Mouse (Mus musculus) macrophage (primary cell): ENCODE results near the gene Tbc1d12. TPM values are rescaled to one million over a fixed set of nuclear protein-coding genes. Genes with fewer than 3 reads are reported as not detected.

Experiments used
- H3K27ac ChIP-seq: fragments of 350-480 bp; formaldehyde crosslinking; 2 replicates; pipeline ENCODE4 v1.9.0; 2021
- H3K36me3 ChIP-seq: fragments of 350-480 bp; formaldehyde crosslinking; 2 replicates; pipeline ENCODE4 v1.9.0; 2021; ENCODE audit errors: inconsistent target
- H3K4me3 ChIP-seq: fragments of 350-480 bp; formaldehyde crosslinking; 2 replicates; pipeline ENCODE4 v1.9.0; 2021; ENCODE audit errors: inconsistent target
- H3K79me2 ChIP-seq: fragments of 350-480 bp; formaldehyde crosslinking; 2 replicates; pipeline ENCODE4 v1.9.0; 2021; ENCODE audit errors: inconsistent target
- WGBS: methylation state at CpG from one replicate; pipeline ENCODE4 v1.1.7; 2026; ENCODE audit warnings: inconsistent platforms; ENCODE audit not compliant: missing documents; 5-methylcytosine and 5-hydroxymethylcytosine counted together
- polyA plus RNA-seq: library from polyadenylated mRNA; stranded (reverse); fragments of 250-400 nt; gene quantifications from 3 replicates; pipeline ENCODE4 v1.2.4, GENCODE M21; 2018; ENCODE audit warnings: inconsistent platforms
- total RNA-seq, 78 experiments: library from RNA; depleted of rRNA; stranded (reverse); fragments of 250-400 nt; gene quantifications; 1 replicate in 9 of 78; 2 replicates in 24 of 78; 3 replicates in 43 of 78; 4 replicates in 2 of 78; pipeline ENCODE4 v1.2.4; 2018; ENCODE audit warnings: inconsistent platforms in 56 of 78

The Tbc1d12 gene
- 10 to 100 TPM in 9 of 26 experiments, 1 to 10 TPM in 17; 1.9 to 17.9 (median 8.0) TPM for total RNA-seq (2018; cell fraction: chromatin; rRNA removed)
- 1 to 10 TPM; 2.6 to 9.5 (median 4.9) TPM for total RNA-seq (2018; cell fraction: cytosol; rRNA removed)
- 10 to 100 TPM in 8 of 26 experiments, 1 to 10 TPM in 18; 2.7 to 14.9 (median 7.3) TPM for total RNA-seq (2018; cell fraction: nucleus; rRNA removed)
- 5.4 to 6.1 TPM (median 5.5 TPM) in 3 replicates for polyA plus RNA-seq

DNA sequence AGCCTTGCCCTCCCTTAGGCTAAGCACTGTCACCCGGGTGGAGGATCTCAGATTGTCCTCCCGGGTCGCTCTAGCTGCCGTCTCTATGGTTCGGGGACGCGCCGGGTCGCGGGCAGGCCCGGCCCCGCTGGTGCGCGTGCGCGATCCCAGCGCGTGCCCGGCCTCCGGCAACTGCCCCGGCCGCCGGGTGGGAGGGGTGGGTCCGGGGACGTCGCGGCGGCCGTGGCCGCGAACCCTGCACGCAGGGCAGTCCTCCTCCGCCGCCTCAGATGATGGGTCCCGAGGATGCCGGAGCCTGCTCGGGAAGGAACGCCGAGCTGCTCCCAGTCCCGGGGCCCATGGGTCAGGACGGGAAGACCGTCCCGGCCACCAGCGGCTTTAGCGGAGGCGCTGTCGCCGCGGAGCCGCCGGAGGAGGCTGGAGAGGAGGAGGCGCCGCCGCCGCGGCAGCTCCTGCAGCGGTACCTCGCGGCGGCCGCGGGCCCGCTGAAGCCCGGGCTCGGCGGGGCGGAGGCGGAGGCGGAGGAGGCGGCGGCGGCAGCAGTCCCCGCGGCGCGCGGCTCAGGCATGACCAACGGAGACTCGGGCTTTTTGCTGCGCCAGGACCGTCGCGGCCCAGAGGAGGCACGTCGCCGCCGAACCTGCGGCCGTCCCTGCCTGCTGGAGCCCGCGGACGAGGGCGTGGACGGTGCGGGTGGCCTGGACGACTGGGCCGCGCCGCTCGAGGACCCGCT is at the start of gene Tbc1d12:
Tbc1d12 (plus strand) TSS at position 142 of the 733 bp plus-strand sequence.
- Histone ChIP-seq H3K36me3 (no peaks in the 10 kb centered on the region), H3K79me2 (peaks cover 35% of the 10 kb centered on the region; the same call in 1 of the 2 replicates), H3K27ac (no peak within 1 kb of the TSS), H3K4me3 (peak within 1 kb of the TSS; percentile 37)
- under 1% methylated on average over 91 of the region's 101 CpGs for WGBS

DNA sequence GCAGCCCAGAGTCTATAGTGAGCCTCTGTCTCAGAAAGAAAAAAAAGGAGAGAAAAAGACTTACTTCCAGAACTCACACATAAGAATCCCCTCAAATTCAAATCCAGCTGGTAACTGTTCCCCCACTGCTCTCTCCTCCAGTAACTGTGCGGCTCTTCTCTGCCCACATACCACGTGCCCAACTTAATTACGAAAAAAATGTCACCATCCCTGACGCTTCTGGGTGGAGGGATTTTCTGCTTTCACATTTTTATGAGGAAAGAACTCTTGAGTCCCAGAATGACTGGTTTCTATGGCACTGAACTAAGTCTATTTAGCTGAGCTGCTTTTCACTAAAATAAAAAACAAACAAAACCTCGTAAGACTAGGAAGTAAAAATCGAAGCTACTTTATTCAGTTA is 48.6 kb upstream of the Tbc1d12 start:
- H3K4me3 ChIP-seq: no peak overlapping the region
- H3K79me2 ChIP-seq: no peaks in the 10 kb centered on the region
- 92% methylated on average over 6 of the region's 6 CpGs for WGBS
- H3K36me3 ChIP-seq: peaks cover 6% of the 10 kb centered on the region; the same call in 1 of the 2 replicates
- H3K27ac ChIP-seq: no peak overlapping the region

DNA sequence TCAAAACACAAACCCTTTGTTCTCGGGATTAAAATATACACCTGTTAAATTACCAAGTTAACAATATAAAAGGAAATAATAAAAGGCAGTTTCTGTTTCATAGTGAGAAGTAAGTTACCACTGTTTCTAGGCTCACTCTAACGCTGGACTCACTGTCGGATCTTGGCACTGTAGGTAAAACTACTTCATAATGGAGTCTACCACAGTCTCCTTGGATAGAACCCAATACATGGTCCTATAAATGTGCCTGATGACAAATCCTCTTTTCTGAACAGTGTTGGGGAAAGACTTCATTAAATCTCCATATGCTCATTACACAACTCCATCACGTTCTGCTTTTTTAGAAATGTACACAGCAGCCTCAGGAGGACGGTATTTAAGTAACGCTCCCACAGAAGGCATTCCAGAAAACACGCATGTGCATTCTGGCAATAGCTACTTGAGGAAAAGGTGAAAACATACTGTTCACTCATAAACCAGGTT is 42.8 kb upstream of the Tbc1d12 start:
- no peak overlapping the region for H3K4me3 ChIP-seq
- H3K27ac ChIP-seq: no peak overlapping the region
- peaks cover 40% of the 10 kb centered on the region; the same call in 1 of the 2 replicates for H3K36me3 ChIP-seq
- no peaks in the 10 kb centered on the region for H3K79me2 ChIP-seq
- WGBS: 97% methylated on average over 7 of the region's 7 CpGs

DNA sequence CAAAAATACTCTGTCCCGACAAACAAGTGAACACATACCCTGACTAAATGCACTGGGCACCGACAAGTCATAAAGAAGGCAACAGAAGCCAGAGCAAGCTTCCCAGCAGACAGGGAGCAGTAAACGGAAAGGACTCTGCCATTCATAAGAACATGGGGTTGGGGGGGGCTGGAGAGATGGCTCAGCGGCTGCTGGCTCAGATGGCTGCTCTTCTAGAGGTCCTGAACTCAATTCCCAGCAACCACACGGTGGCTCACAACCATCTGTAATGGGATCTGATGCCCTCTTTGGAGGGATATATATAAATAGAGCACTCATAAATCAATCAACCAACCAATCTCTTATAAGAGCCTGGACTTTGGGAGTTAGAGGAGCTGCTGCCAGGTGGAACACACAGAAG is 39.8 kb upstream of the Tbc1d12 start:
- no peak overlapping the region for H3K4me3 ChIP-seq
- H3K36me3 ChIP-seq: peaks cover 34% of the 10 kb centered on the region; the same call in 1 of the 2 replicates
- WGBS: 89% methylated on average over 5 of the region's 5 CpGs

DNA sequence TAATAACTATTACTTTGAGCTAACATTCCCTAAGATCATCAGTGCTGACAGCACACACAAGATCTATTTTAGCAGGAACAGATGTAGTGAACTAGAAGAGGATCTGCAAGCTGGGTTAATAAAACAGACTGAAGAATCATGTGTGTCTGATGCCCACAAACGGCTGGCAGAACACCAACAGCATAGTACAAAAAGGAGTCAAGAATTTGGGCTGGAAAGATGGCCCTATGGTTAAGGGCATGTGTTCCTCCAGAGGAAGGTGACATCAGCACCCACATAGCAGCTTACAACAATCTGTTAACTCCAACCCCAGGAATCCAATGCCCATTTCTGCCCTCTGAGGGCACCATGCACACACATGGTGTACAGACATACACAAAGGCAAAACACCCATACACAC is 38.1 kb upstream of the Tbc1d12 start:
- H3K36me3 ChIP-seq: peaks cover 30% of the 10 kb centered on the region; the same call in 1 of the 2 replicates

More for the DNA sequence above, 39.8 kb upstream of the Tbc1d12 start:
- Histone ChIP-seq H3K79me2 (no peaks in the 10 kb centered on the region), H3K27ac (no peak overlapping the region)

DNA sequence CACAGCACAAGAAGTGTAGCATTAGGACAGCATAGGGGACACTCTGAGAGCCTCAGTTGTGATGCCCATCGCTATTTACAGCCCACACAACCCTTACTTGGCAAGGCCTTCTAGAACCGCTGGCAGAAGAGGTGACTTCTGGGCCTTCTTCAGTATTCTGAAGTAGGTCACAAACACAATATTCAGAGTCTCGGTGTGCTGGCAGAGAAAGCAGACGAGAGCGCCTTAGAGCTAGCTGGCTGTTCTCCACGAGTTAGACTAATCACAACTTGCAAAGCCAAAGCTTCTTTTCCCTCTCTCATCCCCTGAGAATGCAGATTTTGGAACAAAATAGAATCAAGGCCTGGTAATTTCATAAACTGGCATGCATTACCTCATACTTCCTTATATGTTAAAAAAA is 37.6 kb upstream of the Tbc1d12 start:
- 96% methylated on average over 6 of the region's 6 CpGs for WGBS

More for the DNA sequence above, 38.1 kb upstream of the Tbc1d12 start:
- H3K27ac ChIP-seq: no peak overlapping the region
- no peak overlapping the region for H3K4me3 ChIP-seq
- 93% methylated on average over 1 of the region's 1 CpGs for WGBS
- H3K79me2 ChIP-seq: no peaks in the 10 kb centered on the region

DNA sequence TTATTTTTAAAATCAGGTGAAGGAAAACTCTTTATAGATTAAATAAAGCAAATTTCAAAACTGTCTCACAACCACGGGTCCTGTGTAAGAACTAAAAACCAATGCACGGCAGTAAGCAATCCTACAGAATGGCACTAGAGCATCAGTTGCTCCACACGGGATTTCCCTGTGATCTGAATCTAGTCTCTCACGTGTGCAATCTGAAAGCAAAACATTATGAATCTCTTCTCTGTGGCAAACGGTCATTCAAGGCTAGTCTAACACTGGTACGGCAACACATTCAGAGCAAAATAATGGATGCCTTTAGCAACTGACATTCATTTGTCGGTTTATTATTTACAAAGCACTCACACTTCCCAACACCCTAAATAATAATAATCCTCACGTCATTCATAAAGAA is 18.2 kb upstream of the Tbc1d12 start:
- WGBS: 29% methylated on average over 8 of the region's 8 CpGs

More for the DNA sequence above, 37.6 kb upstream of the Tbc1d12 start:
- Histone ChIP-seq H3K27ac (no peak overlapping the region), H3K79me2 (no peaks in the 10 kb centered on the region), H3K36me3 (peaks cover 28% of the 10 kb centered on the region), H3K4me3 (no peak overlapping the region)

DNA sequence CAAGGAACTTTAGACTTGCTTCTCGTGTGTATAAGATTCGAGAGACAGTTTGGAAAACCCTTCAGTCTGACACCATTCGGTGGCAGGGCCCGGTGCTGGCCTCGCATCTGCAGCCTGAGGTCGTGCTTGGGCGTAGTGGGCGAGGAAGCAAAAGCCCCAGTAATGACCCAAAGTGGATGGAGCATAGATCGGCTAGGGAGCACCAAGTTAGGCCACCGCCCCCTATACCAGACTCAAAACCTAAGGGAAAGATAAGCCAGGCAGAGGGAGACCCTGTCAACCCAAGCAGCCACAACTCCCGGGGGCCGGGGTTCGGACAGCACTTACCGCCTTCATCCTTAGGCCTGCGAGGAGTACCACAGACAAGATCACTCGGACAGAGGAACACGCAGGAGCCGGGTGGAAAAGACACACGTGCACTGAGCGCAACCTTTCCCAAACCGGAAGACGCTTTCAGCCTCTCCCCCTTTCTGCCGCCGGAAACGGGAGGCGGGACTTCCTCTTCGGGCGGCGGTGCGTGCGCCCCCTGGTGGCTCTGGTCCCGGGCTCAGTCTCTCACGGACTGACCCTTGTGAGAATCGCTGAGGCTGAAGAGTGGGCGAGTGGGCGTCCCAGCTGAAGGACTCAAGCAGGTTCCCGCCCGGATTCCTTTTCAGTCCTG is 17.5 kb upstream of the Tbc1d12 start, which contains the start of gene Noc3l:
Noc3l (minus strand) TSS at position 472 of the 661 bp plus-strand sequence.
- H3K79me2 ChIP-seq: peaks cover 30% of the 10 kb centered on the region; the same call in 1 of the 2 replicates
- H3K27ac ChIP-seq: peak within 1 kb of the TSS; percentile 24
- peak within 1 kb of the TSS; percentile 95 for H3K4me3 ChIP-seq
- 1% methylated on average over 38 of the region's 38 CpGs for WGBS
- H3K36me3 ChIP-seq: peaks cover 14% of the 10 kb centered on the region

More for the DNA sequence above, 18.2 kb upstream of the Tbc1d12 start:
- no peak overlapping the region for H3K27ac ChIP-seq
- peaks cover 20% of the 10 kb centered on the region for H3K36me3 ChIP-seq
- peaks cover 30% of the 10 kb centered on the region; the same call in 1 of the 2 replicates for H3K79me2 ChIP-seq
- peak overlapping the region; percentile 95 for H3K4me3 ChIP-seq

DNA sequence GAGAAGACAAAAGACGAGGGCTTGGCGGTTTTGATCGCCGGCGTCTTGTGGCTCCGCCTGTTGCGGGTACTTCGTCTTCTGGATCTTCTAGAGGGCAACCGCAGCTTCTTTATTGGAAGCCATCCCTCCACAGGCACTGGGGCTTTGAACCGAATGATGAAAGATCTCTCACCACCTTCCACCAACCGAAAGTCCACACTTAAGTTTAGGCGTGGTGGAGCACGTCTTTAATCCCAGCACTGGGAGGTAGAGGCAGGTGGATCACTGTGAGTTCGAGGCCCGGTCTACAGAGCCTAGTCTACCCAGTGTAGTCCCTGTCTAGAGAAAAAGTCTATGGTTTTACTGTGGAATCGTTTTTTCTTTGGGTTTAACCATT is 17.0 kb upstream of the Tbc1d12 start:
- Histone ChIP-seq H3K27ac (peak overlapping the region; percentile 24; the same call in 1 of the 2 replicates), H3K79me2 (peaks cover 30% of the 10 kb centered on the region; the same call in 1 of the 2 replicates), H3K4me3 (peak overlapping the region; percentile 95), H3K36me3 (peaks cover 9% of the 10 kb centered on the region)
- WGBS: 11% methylated on average over 16 of the region's 16 CpGs

DNA sequence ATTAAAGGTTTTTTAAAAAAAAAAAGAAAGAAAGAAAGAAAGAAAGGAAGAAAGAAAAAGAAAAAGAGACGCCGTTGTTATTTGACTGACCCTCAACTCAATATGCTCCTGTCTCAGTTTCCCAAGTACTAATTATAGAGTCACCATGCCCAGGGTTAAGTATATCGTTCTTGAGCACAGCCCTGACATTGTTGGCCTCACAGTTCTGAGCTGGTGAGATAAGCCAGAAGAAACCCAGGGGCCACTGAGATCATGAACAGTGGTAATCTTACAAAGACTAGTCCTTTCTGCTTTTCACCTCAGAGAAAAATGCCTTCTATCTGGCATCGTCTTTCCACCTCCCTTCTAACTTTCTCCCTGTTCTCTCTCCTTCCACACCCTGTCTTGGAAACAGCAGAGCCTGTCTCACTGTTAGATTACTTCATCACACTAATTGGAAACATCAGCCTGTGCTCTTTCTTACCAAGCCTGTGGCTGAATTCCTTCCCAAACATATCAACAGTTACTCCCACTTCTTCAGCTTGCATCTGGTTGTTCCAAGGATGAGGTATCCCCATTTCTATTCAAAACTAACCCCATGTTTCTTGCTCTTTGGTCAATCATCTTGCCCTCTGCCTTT is 16.1 kb upstream of the Tbc1d12 start:
- Histone ChIP-seq H3K27ac (no peak overlapping the region), H3K79me2 (peaks cover 30% of the 10 kb centered on the region; the same call in 1 of the 2 replicates), H3K4me3 (no peak overlapping the region), H3K36me3 (peaks cover under 1% of the 10 kb centered on the region; the same call in 1 of the 2 replicates)
- WGBS: 90% methylated on average over 4 of the region's 4 CpGs

DNA sequence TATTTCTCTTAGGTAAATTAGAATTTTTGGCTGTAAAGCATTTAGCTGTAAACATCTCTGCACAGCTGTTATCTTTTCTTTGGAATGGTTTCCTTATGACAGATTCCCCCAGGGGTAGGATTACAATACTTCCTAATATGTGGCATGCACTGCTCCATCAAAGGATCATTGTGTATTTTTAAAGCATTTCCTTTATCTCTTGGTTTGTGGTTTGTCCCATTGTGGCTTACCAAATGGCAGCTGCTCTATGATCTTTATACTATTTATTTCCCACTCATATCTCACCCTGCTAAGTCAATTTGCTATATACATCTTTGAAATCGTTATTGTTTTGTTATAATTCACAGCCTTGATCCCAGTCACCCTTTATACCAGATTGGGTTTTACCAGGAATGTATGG is 3.2 kb upstream of the Tbc1d12 start:
- Histone ChIP-seq H3K36me3 (no peaks in the 10 kb centered on the region), H3K27ac (no peak overlapping the region), H3K79me2 (peaks cover 5% of the 10 kb centered on the region; the same call in 1 of the 2 replicates), H3K4me3 (no peak overlapping the region)
- WGBS: 67% methylated on average over 1 of the region's 1 CpGs

DNA sequence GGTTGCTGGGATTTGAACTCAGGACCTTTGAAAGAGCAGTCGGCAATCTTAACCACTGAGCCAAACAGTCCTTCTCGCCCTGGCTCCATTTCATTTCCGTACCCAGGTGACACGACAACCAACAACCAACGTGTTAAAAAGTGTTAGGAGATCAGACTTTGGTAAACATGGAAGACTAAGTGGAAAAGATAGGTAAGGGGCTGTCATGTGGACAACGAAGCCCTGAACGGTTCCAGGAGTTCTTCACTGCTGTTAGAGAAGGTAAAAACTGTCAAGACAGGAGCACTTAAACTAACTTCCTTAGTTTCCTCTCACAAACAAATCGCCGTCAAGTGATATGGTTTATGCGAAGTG is 318 bp upstream of the Tbc1d12 start:
- peak overlapping the region; percentile 37 for H3K4me3 ChIP-seq
- no peaks in the 10 kb centered on the region for H3K36me3 ChIP-seq
- 29% methylated on average over 10 of the region's 10 CpGs for WGBS
- no peak overlapping the region for H3K27ac ChIP-seq
- peaks cover 29% of the 10 kb centered on the region; the same call in 1 of the 2 replicates for H3K79me2 ChIP-seq

DNA sequence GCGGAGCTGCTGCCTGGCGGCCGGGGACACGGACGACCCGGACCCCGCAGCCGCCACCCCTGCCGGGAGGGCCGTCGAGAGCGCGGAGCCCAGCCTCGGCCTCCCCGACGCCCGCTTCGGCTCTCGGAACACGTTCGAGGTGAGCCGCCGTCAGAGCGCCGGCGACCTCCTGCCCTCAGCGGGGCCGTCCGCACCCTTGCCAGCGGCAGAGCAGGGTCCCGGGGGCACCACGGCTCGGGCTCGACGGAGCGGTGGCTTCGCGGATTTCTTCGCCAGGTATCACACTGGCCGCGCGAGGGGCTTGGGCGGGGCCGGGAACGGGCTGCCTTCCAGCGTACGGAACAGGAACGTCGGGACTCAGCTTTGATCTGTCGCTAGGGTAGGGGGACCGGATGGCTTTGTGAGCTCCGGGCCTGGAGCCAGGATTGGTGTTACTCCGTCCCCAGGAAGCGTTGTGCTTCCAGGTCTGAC is 827 bp downstream of the Tbc1d12 start:
- 3% methylated on average over 40 of the region's 54 CpGs for WGBS
- Histone ChIP-seq H3K36me3 (no peaks in the 10 kb centered on the region), H3K4me3 (peak overlapping the region; percentile 34), H3K27ac (no peak overlapping the region), H3K79me2 (peaks cover 40% of the 10 kb centered on the region; the same call in 1 of the 2 replicates)

DNA sequence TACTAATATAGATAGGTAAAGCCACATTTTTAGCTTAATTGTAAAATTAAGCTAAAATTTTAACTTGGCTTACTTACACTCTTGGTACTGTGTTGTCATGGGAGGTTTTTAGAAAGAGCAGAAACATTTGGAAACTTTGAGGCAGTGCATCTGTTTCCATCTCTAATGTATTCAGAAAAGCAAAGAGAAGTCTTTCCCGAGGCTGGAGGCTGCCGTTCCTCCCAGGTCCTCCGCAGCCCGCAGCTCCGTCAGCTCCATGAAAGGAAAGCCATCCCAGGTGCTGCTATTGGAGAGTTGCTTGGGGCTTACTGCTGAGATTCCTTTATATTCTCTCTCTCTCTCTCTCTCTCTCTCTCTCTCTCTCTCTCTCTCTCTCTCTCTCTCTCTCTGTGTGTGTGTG is 8.4 kb downstream of the Tbc1d12 start:
- H3K36me3 ChIP-seq: no peaks in the 10 kb centered on the region
- peaks cover 59% of the 10 kb centered on the region; the same call in 1 of the 2 replicates for H3K79me2 ChIP-seq
- H3K27ac ChIP-seq: no peak overlapping the region
- 95% methylated on average over 5 of the region's 5 CpGs for WGBS
- H3K4me3 ChIP-seq: no peak overlapping the region
